Comparison of ENCODE assay signal across 8 mouse cellular contexts in genomic region chr2:30711476-30711852, GRCm38 (mm10).
DNase-seq lines count a peak whose midpoint lies in the region; ATAC-seq and TF ChIP-seq lines count a peak whose summit lies in the region.
"Had no signal": no experiment of that assay in that cellular context is flagged by ENCODE, and none has a peak within 500 bp of the region (broad histone marks: within the 10 kb centered on the region; RNA-seq: fewer than 3 reads in every experiment).

No protein-coding gene starts in this region.

- no peak for TF ChIP-seq CTCF in lung, embryonic 14.5 days (IDR thresholded peaks at IDR 0.05; ENCODE audit: low read depth)
- no peak for TF ChIP-seq CTCF in cortical plate, adult 2 months (IDR thresholded peaks at IDR 0.05; ENCODE audit: extremely low read depth, insufficient read depth, low read length)

- no peak for DNase-seq in lung, embryonic 14.5 days
- no peak for DNase-seq in lung, adult 18-20 months
- DNase-seq in spleen, adult 18-20 months: no peak
- no peak for DNase-seq in embryo, embryonic 10.5 days (ENCODE audit: low spot score)

- peak overlapping the region; percentile 94 for H3K27ac ChIP-seq in lung, embryonic 14.5 days (ENCODE audit: low read depth)
- peak overlapping the region; percentile 87 for H3K27ac ChIP-seq in cortical plate, adult 2 months (ENCODE audit: insufficient read depth, low read length)
- peak overlapping the region; percentile 99 for H3K27ac ChIP-seq in hindbrain, embryonic 12.5 days
- H3K27ac ChIP-seq in macrophage: no peak overlapping the region

- 4% methylated on average over 15 of the region's 15 CpGs for WGBS in lung, embryonic 14.5 days
- WGBS in hindbrain, embryonic 12.5 days: 4% methylated on average over 15 of the region's 15 CpGs
- 10% methylated on average over 14 of the region's 15 CpGs for WGBS in macrophage (ENCODE audit: missing documents)

- H3K9ac ChIP-seq in lung, embryonic 14.5 days: peak overlapping the region; percentile 75
- H3K9ac ChIP-seq in hindbrain, embryonic 12.5 days: peak overlapping the region; percentile 75

- H3K4me2 ChIP-seq in lung, embryonic 14.5 days: peak overlapping the region; percentile 87
- peak overlapping the region; percentile 72 for H3K4me2 ChIP-seq in hindbrain, embryonic 12.5 days (replicated peaks)

- no peak for TF ChIP-seq POLR2A in cortical plate, adult 2 months (IDR thresholded peaks at IDR 0.05; ENCODE audit: extremely low read depth, insufficient read depth, low read length)

- ATAC-seq in lung, embryonic 14.5 days (ENCODE audit: insufficient read depth): no peak
- peak; percentile 58; the same call in 1 of the 2 replicates for ATAC-seq in hindbrain, embryonic 12.5 days (ENCODE audit: low FRiP score)

- no peaks in the 10 kb centered on the region for H3K9me3 ChIP-seq in lung, embryonic 14.5 days (ENCODE audit: low read depth, low read length)
- H3K9me3 ChIP-seq in hindbrain, embryonic 12.5 days (replicated peaks): no peaks in the 10 kb centered on the region

- no peaks in the 10 kb centered on the region for H3K27me3 ChIP-seq in lung, embryonic 14.5 days (ENCODE audit: insufficient read depth, low read length)
- H3K27me3 ChIP-seq in hindbrain, embryonic 12.5 days: no peaks in the 10 kb centered on the region

- no peaks in the 10 kb centered on the region for H3K36me3 ChIP-seq in lung, embryonic 14.5 days (ENCODE audit: insufficient read depth)
- H3K36me3 ChIP-seq in hindbrain, embryonic 12.5 days: no peaks in the 10 kb centered on the region
- H3K36me3 ChIP-seq in macrophage (ENCODE audit: inconsistent target): no peaks in the 10 kb centered on the region

- peaks cover 53% of the 10 kb centered on the region for H3K4me1 ChIP-seq in lung, embryonic 14.5 days (ENCODE audit: insufficient read depth)
- H3K4me1 ChIP-seq in cortical plate, adult 2 months (ENCODE audit: control insufficient read depth, insufficient read depth, low read length): peaks cover 15% of the 10 kb centered on the region
- H3K4me1 ChIP-seq in hindbrain, embryonic 12.5 days: peaks cover 74% of the 10 kb centered on the region

- H3K4me3 ChIP-seq in lung, embryonic 14.5 days (ENCODE audit: low read depth, low read length): peak overlapping the region; percentile 46
- H3K4me3 ChIP-seq in cortical plate, adult 2 months (ENCODE audit: insufficient read depth, low read length): 0 out of 2 replicates have a peak overlapping the region, but pooled peaks have one; percentile 1
- peak overlapping the region; percentile 34 for H3K4me3 ChIP-seq in hindbrain, embryonic 12.5 days
- H3K4me3 ChIP-seq in macrophage (ENCODE audit: inconsistent target): peak overlapping the region; percentile 5; the same call in 1 of the 2 replicates
- H3K4me3 ChIP-seq: erythroblast, embryonic 14.5 days had no signal

- no peaks in the 10 kb centered on the region for H3K79me2 ChIP-seq in macrophage (ENCODE audit: inconsistent target)
